Mouse (Mus musculus): ENCODE data around the gene C1qa.

Gene C1qa

GRCm38 (mm10) chr4:136904767-136905539 is 6.3 kb upstream of the C1qa start:
- in situ Hi-C loops (cut with MboI; ENCODE audit: low sequenced_read_pairs) = no loop called here

- in situ Hi-C loops (cut with MboI; ENCODE audit: low sequenced_read_pairs) = loop anchor here (10.0 to 25.0 kb wide), 2 partner anchors 176 to 388 kb away; partner anchors contain the start of gene Wnt4
These were observed 551 bp upstream of the C1qa start for GRCm38 (mm10) chr4:136899154-136899553.

- in situ Hi-C loops (cut with MboI; ENCODE audit: low sequenced_read_pairs) = loop anchor here (10.0 to 25.0 kb wide), 2 partner anchors 177 to 389 kb away; partner anchors contain the start of gene Wnt4
These were observed 462 bp downstream of the C1qa start for GRCm38 (mm10) chr4:136898084-136898598.

- in situ Hi-C loops (cut with MboI; ENCODE audit: low sequenced_read_pairs) = loop anchor here (10.0 to 25.0 kb wide), 2 partner anchors 178 to 391 kb away; partner anchors contain the start of gene Wnt4
These were observed 2.1 kb downstream of the C1qa start for GRCm38 (mm10) chr4:136896461-136896860.

- in situ Hi-C loops (cut with MboI; ENCODE audit: low sequenced_read_pairs) = loop anchor here (10.0 to 25.0 kb wide), 2 partner anchors 179 to 391 kb away; partner anchors contain the start of gene Wnt4
These were observed 2.7 kb downstream of the C1qa start for GRCm38 (mm10) chr4:136895861-136896260.

GRCm38 (mm10) chr4:136894821-136895220 is 3.8 kb downstream of the C1qa start:
- in situ Hi-C loops (cut with MboI; ENCODE audit: low sequenced_read_pairs) = loop anchor here (5.0 to 25.0 kb wide), 3 partner anchors 82 to 392 kb away; partner anchors contain the start of gene Wnt4

GRCm38 (mm10) chr4:136893691-136894543 is 4.7 kb downstream of the C1qa start:
- in situ Hi-C loops (cut with MboI; ENCODE audit: low sequenced_read_pairs) = loop anchor here (5.0 to 25.0 kb wide), 3 partner anchors 83 to 393 kb away; partner anchors contain the start of gene Wnt4

GRCm38 (mm10) chr4:136892811-136893210 is 5.8 kb downstream of the C1qa start, which contains the start of gene C1qc:
TSS of gene C1qc (minus strand) at chr4:136893065.
- in situ Hi-C loops (cut with MboI; ENCODE audit: low sequenced_read_pairs) = loop anchor here (5.0 to 25.0 kb wide), 3 partner anchors 84 to 394 kb away; partner anchors contain the start of gene Wnt4

- in situ Hi-C loops (cut with MboI; ENCODE audit: low sequenced_read_pairs) = loop anchor here (5.0 to 25.0 kb wide), 3 partner anchors 85 to 395 kb away; partner anchors contain the start of gene Wnt4
These were observed 6.2 kb downstream of the C1qa start for GRCm38 (mm10) chr4:136892371-136892770.

GRCm38 (mm10) chr4:136891115-136891514 is 7.5 kb downstream of the C1qa start:
- in situ Hi-C loops (cut with MboI; ENCODE audit: low sequenced_read_pairs) = loop anchor here (5.0 to 25.0 kb wide), 3 partner anchors 86 to 396 kb away; partner anchors contain the start of gene Wnt4

GRCm38 (mm10) chr4:136889981-136890380 is 8.6 kb downstream of the C1qa start:
- in situ Hi-C loops (cut with MboI; ENCODE audit: low sequenced_read_pairs) = loop anchor here (5.0 to 25.0 kb wide), 3 partner anchors 87 to 397 kb away; partner anchors contain the start of gene Wnt4

- in situ Hi-C loops (cut with MboI; ENCODE audit: low sequenced_read_pairs) = loop anchor here (25.0 kb wide), 1 partner anchor 400 kb away; the partner anchor contains the start of gene Wnt4
These were observed 10.9 kb downstream of the C1qa start for GRCm38 (mm10) chr4:136887714-136888113.

- in situ Hi-C loops (cut with MboI; ENCODE audit: low sequenced_read_pairs) = loop anchor here (25.0 kb wide), 1 partner anchor 401 kb away; the partner anchor contains the start of gene Wnt4
These were observed 12.5 kb downstream of the C1qa start, which contains the start of gene C1qb for GRCm38 (mm10) chr4:136886101-136886500. TSS of gene C1qb (minus strand) at chr4:136886187.

GRCm38 (mm10) chr4:136878601-136879000 is 20.0 kb downstream of the C1qa start:
- in situ Hi-C loops (cut with MboI; ENCODE audit: low sequenced_read_pairs) = loop anchor here (25.0 kb wide), 1 partner anchor 409 kb away; the partner anchor contains the start of gene Wnt4

- in situ Hi-C loops (cut with MboI; ENCODE audit: low sequenced_read_pairs) = loop anchor here (25.0 kb wide), 1 partner anchor 409 kb away; the partner anchor contains the start of gene Wnt4
These were observed 20.4 kb downstream of the C1qa start for GRCm38 (mm10) chr4:136878171-136878570.

GRCm38 (mm10) chr4:136876971-136877370 is 21.6 kb downstream of the C1qa start:
- in situ Hi-C loops (cut with MboI; ENCODE audit: low sequenced_read_pairs) = loop anchor here (25.0 kb wide), 1 partner anchor 410 kb away; the partner anchor contains the start of gene Wnt4

GRCm38 (mm10) chr4:136875012-136875411 is 23.6 kb downstream of the C1qa start:
- in situ Hi-C loops (cut with MboI; ENCODE audit: low sequenced_read_pairs) = loop anchor here (25.0 kb wide), 1 partner anchor 412 kb away; the partner anchor contains the start of gene Wnt4

- in situ Hi-C loops (cut with MboI; ENCODE audit: low sequenced_read_pairs) = no loop called here
These were observed 30.2 kb downstream of the C1qa start for GRCm38 (mm10) chr4:136868371-136868770.

GRCm38 (mm10) chr4:136867690-136868345 is 30.8 kb downstream of the C1qa start:
- in situ Hi-C loops (cut with MboI; ENCODE audit: low sequenced_read_pairs) = no loop called here

Data from CH12F3 (cell line).